Mouse (Mus musculus): ENCODE data around the gene Vmn1r107.
"Not testable (repeated sequence)": the region's sequence is repeated elsewhere in the genome, so short reads cannot be mapped to it uniquely, and the experiment has no call there.

The Vmn1r107 gene

GRCm38 (mm10) chr7:20668618-20669017 is at the start of gene Vmn1r107:
Vmn1r107 (plus strand) TSS chr7:20668918.
- not testable (repeated sequence) for DNase-seq (ENCODE audit: low read depth, low spot score)

DNA sequence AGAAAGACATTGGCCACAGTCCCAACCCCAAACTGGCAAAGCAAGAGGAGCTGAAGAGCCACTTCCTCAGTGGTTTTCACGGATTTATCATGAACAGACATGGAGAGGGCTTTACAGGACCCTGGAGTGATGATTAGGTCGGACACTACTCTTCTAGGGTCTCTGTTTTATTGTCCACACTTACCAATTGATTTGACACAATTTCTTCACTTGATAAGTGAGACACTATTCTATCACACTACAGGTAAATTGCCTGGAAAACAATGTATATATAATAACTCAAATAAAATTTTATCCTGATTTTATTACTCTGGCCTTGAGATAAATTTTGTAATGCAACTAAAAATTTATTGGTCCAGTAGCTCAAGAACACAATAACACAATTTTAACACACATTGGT is 34.4 kb downstream of the Vmn1r107 start, which contains the start of gene Vmn1r111:
TSS of gene Vmn1r111 (minus strand) at position 101 of the 400 bp plus-strand sequence.
- not testable (repeated sequence) for DNase-seq (ENCODE audit: low read depth, low spot score)
